Mouse (Mus musculus) MEL (cell line): ENCODE data around the gene Tlr8.

Experiments
- CHD1 ChIP-seq: IDR thresholded peaks from 2 replicates; pipeline ENCODE4 v1.6.1; 2012; ENCODE audit warnings: low read depth, mild to moderate bottlenecking, inconsistent platforms, low read length, improper control_type of control experiment
- CTCF ChIP-seq, 3 experiments: IDR thresholded peaks in 2 of 3; conservative IDR thresholded peaks in 1 of 3; 2 replicates each; pipeline ENCODE4 v1.5.1; 2011 to 2012; ENCODE audit warnings: low read length in 3 of 3, low read depth in 2 of 3, mild to moderate bottlenecking in 2 of 3, improper control_type of control experiment in 1 of 3, inconsistent platforms in 1 of 3, mixed read lengths in 1 of 3, moderate library complexity in 1 of 3; ENCODE audit not compliant: control insufficient read depth in 1 of 3, insufficient read depth in 1 of 3, poor library complexity in 1 of 3, severe bottlenecking in 1 of 3
- EP300 ChIP-seq, 2 experiments: IDR thresholded peaks; 2 replicates each; pipeline ENCODE4 v1.6.1; 2011; ENCODE audit warnings: improper control_type of control experiment in 2 of 2, low read length in 2 of 2, low read depth in 1 of 2, mild to moderate bottlenecking in 1 of 2
- GABPA ChIP-seq: IDR thresholded peaks from 2 replicates; pipeline ENCODE4 v1.6.1; 2012; ENCODE audit warnings: low read depth, mild to moderate bottlenecking, inconsistent platforms, low read length, improper control_type of control experiment, moderate library complexity
- MAX ChIP-seq: IDR thresholded peaks from 2 replicates; pipeline ENCODE4 v1.6.1; 2011; ENCODE audit warnings: low read length, improper control_type of control experiment
- MYC ChIP-seq: IDR thresholded peaks from 2 replicates; pipeline ENCODE4 v1.6.1; 2011; ENCODE audit warnings: low read depth, mild to moderate bottlenecking, low read length, improper control_type of control experiment, moderate library complexity
- RAD21 ChIP-seq: IDR thresholded peaks from 2 replicates; pipeline ENCODE4 v1.6.1; 2011; ENCODE audit warnings: mild to moderate bottlenecking, low read depth, low read length, improper control_type of control experiment
- UBTF ChIP-seq: IDR thresholded peaks from 2 replicates; pipeline ENCODE4 v1.6.1; 2012; ENCODE audit warnings: low read depth, mild to moderate bottlenecking, inconsistent platforms, low read length, improper control_type of control experiment, moderate library complexity, borderline replicate concordance; ENCODE audit not compliant: insufficient read depth
- USF2 ChIP-seq, 2 experiments: IDR thresholded peaks; 2 replicates each; pipeline ENCODE4 v1.6.1; 2011 to 2012; ENCODE audit warnings: improper control_type of control experiment in 2 of 2, low read length in 2 of 2, borderline replicate concordance in 1 of 2, inconsistent platforms in 1 of 2, low read depth in 1 of 2, mild to moderate bottlenecking in 1 of 2; ENCODE audit not compliant: insufficient read depth in 1 of 2
- ZKSCAN1 ChIP-seq: IDR thresholded peaks from 2 replicates; pipeline ENCODE4 v1.6.1; 2012; ENCODE audit warnings: low read depth, mild to moderate bottlenecking, inconsistent platforms, low read length, improper control_type of control experiment, moderate library complexity
- ZNF384 ChIP-seq: IDR thresholded peaks from 2 replicates; pipeline ENCODE4 v1.6.1; 2012; ENCODE audit warnings: low read depth, mild to moderate bottlenecking, inconsistent platforms, low read length, improper control_type of control experiment

- TF ChIP-seq CTCF (IDR thresholded peaks at IDR 0.05 in 2 of 3, conservative IDR thresholded peaks at IDR 0.05 in 1 of 3; ENCODE audit: control insufficient read depth in 1 of 3, insufficient read depth in 1 of 3, low read depth in 2 of 3, low read length in 3 of 3, poor library complexity in 1 of 3, severe bottlenecking in 1 of 3) (no peak), ZKSCAN1 (no peak), GABPA (no peak), ZNF384 (no peak), UBTF (no peak), MYC (no peak), EP300 (IDR thresholded peaks at IDR 0.05; ENCODE audit: low read depth in 1 of 2, low read length in 2 of 2) (no peak), USF2 (IDR thresholded peaks at IDR 0.05; ENCODE audit: borderline replicate concordance in 1 of 2, insufficient read depth in 1 of 2, low read depth in 1 of 2, low read length in 2 of 2) (no peak), RAD21 (no peak), MAX (no peak), CHD1 (no peak)
Observed at GRCm38 (mm10) chrX:167241736-167242135, 22.4 kb downstream of the Tlr8 start.
